Mouse (Mus musculus) liver, adult 2 months (tissue): ENCODE results near the gene Zfp819. TPM values are rescaled to one million over a fixed set of nuclear protein-coding genes. Genes with fewer than 3 reads are reported as not detected.

Experiments
- DNase-seq: peaks from one replicate; pipeline ENCODE4 v3.0.0-alpha.2; 2011; ENCODE audit warnings: low read depth, low spot score; ENCODE audit errors: extremely low read depth
- H3K27ac ChIP-seq: fragments of 200-500 bp; replicated peaks from 2 replicates; pipeline ENCODE4 v1.5.1; 2012; ENCODE audit warnings: low read depth, mild to moderate bottlenecking, control low read depth, inconsistent platforms, low read length; ENCODE audit not compliant: insufficient read depth
- H3K27me3 ChIP-seq: fragments of 200-500 bp; 2 replicates; pipeline ENCODE4 v1.6.1; 2012; ENCODE audit warnings: mild to moderate bottlenecking, moderate library complexity, low read length, inconsistent platforms; ENCODE audit not compliant: control insufficient read depth, insufficient read depth
- H3K36me3 ChIP-seq: fragments of 200-500 bp; 2 replicates; pipeline ENCODE4 v1.6.1; 2012; ENCODE audit warnings: low read length, inconsistent platforms; ENCODE audit not compliant: control insufficient read depth, insufficient read depth
- H3K4me1 ChIP-seq: fragments of 200-500 bp; 2 replicates; pipeline ENCODE4 v1.6.1; 2011; ENCODE audit warnings: low read length; ENCODE audit not compliant: control insufficient read depth, insufficient read depth
- H3K4me3 ChIP-seq: fragments of 200-500 bp; 2 replicates; pipeline ENCODE4 v1.5.1; 2011; ENCODE audit warnings: low read depth, mild to moderate bottlenecking, control low read depth, low read length, moderate library complexity; ENCODE audit not compliant: insufficient read depth
- H3K79me2 ChIP-seq: fragments of 200-500 bp; 2 replicates; pipeline ENCODE4 v1.6.1; 2012; ENCODE audit warnings: inconsistent platforms, mild to moderate bottlenecking, low read length, moderate library complexity; ENCODE audit not compliant: control insufficient read depth, insufficient read depth
- H3K9ac ChIP-seq: fragments of 200-500 bp; 2 replicates; pipeline ENCODE4 v1.6.1; 2012; ENCODE audit warnings: low read depth, mild to moderate bottlenecking, control low read depth, inconsistent platforms, low read length
- CTCF ChIP-seq: fragments of 200-500 bp; IDR thresholded peaks from 2 replicates; pipeline ENCODE4 v1.5.1; 2011; ENCODE audit warnings: low read depth, low read length, control low read depth
- POLR2A ChIP-seq: fragments of 200-500 bp; IDR thresholded peaks from 2 replicates; pipeline ENCODE4 v1.6.1; 2011; ENCODE audit warnings: low read length, control low read depth; ENCODE audit not compliant: insufficient read depth; ENCODE audit errors: extremely low read depth
- WGBS: fragments of 180-500 bp; shearing (Covaris S2); methylation state at CpG from one replicate; pipeline ENCODE4 v1.1.7; 2018; 5-methylcytosine and 5-hydroxymethylcytosine counted together
- polyA plus RNA-seq: library from polyadenylated mRNA; depleted of rRNA; stranded (reverse); fragments of >200 nt; gene quantifications from 2 replicates; pipeline ENCODE4 v1.2.3, GENCODE M21; 2012
- total RNA-seq: library from RNA; depleted of rRNA; stranded (reverse); fragments of >200 nt; gene quantifications from 2 replicates; pipeline ENCODE4 v1.2.3, GENCODE M21; 2014

Gene Zfp819
- total and polyA plus RNA-seq, 2 experiments: 0.09 TPM; not detected in 1

DNA sequence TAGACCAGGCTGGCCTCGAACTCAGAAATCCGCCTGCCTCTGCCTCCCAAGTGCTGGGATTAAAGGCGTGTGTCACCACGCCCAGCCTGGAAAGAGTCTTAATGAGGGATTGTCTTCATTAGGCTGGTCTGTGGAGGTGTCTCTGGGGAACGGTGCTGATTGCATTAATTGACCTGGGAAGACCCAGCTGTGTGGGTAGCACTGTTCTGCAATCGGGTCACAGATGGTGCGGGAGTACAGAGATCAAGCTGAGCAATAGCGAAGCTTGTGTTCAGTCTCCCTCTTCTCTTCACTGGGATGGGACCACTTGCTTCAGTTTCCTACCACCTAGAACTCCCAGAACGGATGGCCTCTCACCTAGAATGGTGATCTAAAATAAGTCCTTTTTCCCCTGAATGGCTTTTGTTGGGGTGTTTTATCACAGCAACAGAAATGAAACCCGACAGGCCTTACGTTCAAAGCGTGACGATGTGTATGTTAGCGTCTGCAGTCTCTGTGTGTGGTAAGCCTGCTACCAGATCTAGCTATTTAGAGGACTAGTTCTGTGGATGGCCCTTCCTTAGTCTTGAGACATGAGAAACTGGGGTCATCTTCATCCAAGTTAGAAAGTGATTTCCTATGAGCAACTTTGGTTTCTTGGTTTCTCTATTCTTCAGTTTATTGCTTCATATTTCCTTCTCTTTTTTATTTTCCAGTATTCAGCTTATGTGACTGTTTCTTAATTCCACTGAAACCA is 7.0 kb downstream of the Zfp819 start:
- WGBS: 93% methylated on average over 14 of the region's 14 CpGs
- H3K79me2 ChIP-seq: no peaks in the 10 kb centered on the region
- H3K36me3 ChIP-seq: no peaks in the 10 kb centered on the region
- no peaks in the 10 kb centered on the region for H3K4me1 ChIP-seq
- H3K4me3 ChIP-seq: no peak overlapping the region
- H3K9ac ChIP-seq: no peak overlapping the region
- no peak overlapping the region for H3K27ac ChIP-seq
- TF ChIP-seq CTCF (no peak), POLR2A (no peak)
- DNase-seq: peak; percentile 10
- H3K27me3 ChIP-seq: no peaks in the 10 kb centered on the region

DNA sequence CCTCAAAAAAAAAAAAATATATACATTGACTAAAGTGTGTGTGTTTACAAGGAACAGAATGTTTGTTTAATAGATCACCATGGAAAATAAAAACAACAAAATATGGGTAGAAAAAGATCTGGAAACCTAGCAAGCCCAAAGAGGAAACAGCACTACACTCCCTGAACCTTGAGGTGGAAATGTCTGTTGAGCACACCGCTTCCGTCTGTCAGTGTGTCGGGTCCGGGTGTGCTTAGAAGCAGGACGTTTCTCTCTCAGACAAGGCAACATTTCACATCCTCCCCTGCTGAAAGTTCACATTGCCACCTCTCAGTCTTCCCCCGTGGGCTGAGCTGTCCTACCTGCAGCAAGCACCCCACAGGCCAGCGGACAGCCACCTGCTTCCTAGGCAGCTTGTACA is 16.0 kb downstream of the Zfp819 start:
- H3K4me1 ChIP-seq: no peaks in the 10 kb centered on the region; the same call in 1 of the 2 replicates
- no peak for TF ChIP-seq CTCF
- TF ChIP-seq POLR2A: no peak
- no peaks in the 10 kb centered on the region for H3K27me3 ChIP-seq
- no peak overlapping the region for H3K9ac ChIP-seq
- H3K27ac ChIP-seq: no peak overlapping the region
- 79% methylated on average over 7 of the region's 7 CpGs for WGBS
- no peak overlapping the region for H3K4me3 ChIP-seq
- H3K36me3 ChIP-seq: no peaks in the 10 kb centered on the region
- no peak for DNase-seq
- H3K79me2 ChIP-seq: no peaks in the 10 kb centered on the region

DNA sequence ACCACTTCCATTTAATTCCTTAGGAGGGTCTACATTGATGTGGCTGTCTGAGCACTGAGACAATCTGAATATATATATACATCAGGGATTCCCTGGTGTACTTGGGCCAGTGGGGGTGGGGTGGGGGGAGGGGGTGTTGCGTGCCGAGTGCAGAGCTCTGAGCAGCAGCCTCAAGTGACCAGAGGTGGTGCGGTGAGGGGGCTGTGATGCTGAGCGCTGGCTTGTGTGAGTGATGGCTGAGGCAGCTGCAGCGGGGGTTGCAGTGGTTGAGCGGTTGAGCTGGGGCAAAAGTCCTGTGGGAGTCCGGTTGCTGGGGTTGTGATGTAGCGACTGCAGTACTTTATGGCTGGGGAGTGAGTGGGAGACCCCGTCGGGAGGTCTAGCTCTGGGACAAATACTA is 16.9 kb downstream of the Zfp819 start:
- TF ChIP-seq CTCF (no peak), POLR2A (no peak)
- Histone ChIP-seq H3K36me3 (no peaks in the 10 kb centered on the region), H3K4me1 (no peaks in the 10 kb centered on the region; the same call in 1 of the 2 replicates), H3K79me2 (no peaks in the 10 kb centered on the region), H3K27ac (no peak overlapping the region), H3K9ac (no peak overlapping the region), H3K4me3 (no peak overlapping the region), H3K27me3 (no peaks in the 10 kb centered on the region)
- WGBS: 27% methylated on average over 10 of the region's 10 CpGs
- DNase-seq: no peak

DNA sequence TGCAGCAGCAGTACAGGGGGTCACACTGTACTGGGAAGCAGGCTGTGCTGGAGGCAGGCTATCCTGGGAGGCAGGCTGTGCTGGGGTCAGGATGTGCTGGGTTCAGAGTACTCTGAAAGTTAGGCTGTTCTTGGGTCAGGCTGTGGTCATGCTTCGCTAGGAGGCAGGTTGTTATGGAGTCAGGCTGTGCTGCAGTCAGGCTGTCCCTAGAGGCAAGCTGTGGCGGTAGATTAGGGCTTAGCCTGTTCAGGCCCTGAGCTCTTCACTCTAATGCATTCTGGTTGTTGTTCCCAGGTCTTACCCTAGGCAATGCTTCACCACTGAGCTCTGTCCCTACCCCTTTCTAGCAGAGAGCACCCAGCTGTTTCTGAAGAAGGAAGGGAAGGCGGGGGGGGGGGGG is 18.1 kb downstream of the Zfp819 start:
- no peak for DNase-seq
- Histone ChIP-seq H3K79me2 (no peaks in the 10 kb centered on the region), H3K4me1 (no peaks in the 10 kb centered on the region; the same call in 1 of the 2 replicates), H3K4me3 (no peak overlapping the region), H3K27me3 (no peaks in the 10 kb centered on the region), H3K36me3 (no peaks in the 10 kb centered on the region), H3K9ac (no peak overlapping the region), H3K27ac (no peak overlapping the region)
- TF ChIP-seq CTCF (no peak), POLR2A (no peak)
- 90% methylated on average over 3 of the region's 3 CpGs for WGBS

DNA sequence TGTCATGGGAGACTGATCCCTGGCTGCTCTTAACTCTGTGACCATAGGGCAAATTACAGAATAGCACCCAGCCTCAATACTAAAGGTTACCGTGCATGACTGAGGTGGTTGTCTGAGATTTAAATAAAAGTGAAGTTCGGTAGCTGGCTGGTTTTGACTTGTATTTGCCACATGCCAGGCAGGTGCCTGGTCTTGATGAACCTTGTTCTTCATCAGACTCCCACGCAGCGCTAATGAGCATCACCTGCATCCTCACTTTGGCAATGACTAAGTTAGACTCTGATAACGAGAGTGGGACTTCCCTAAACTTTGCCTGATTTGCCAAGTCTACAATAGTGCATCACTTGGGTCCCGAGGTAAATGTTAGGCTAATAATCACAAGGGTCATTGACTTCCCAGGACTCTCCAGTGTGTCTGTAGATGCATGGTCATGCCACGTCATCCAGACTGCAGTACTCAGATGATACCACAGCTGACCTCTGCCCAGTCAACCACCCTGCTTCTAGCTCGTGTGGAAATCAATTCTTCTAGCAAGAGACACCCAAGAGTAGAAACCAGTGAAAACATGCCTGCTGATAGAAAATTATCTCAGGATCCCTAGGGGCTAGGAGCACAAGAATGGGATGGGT is 18.9 kb downstream of the Zfp819 start:
- no peaks in the 10 kb centered on the region; the same call in 1 of the 2 replicates for H3K4me1 ChIP-seq
- no peaks in the 10 kb centered on the region for H3K79me2 ChIP-seq
- WGBS: 73% methylated on average over 8 of the region's 8 CpGs
- H3K4me3 ChIP-seq: no peak overlapping the region
- no peak overlapping the region for H3K27ac ChIP-seq
- no peaks in the 10 kb centered on the region for H3K27me3 ChIP-seq
- H3K36me3 ChIP-seq: no peaks in the 10 kb centered on the region
- no peak overlapping the region for H3K9ac ChIP-seq
- no peak for DNase-seq
- TF ChIP-seq CTCF: no peak
- TF ChIP-seq POLR2A: no peak

DNA sequence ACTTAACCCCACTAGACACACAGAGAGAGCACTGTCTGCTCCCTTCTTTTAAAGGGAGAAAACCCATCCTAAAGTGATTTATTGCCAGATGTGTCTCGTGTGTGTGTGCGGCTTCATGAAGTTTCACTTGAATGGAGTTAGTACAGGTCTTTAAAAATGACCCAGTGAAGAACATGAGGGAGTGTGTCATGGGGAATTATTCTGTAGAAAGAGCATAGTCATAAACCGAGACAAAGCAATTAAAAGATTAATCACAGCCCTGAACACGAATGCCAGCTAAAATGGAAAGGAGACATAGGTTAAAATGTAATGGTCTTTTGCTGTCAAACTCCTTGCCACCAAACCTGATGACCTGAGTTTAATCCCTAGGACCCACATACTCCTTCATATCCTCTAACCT is 27.0 kb downstream of the Zfp819 start:
- TF ChIP-seq POLR2A (no peak), CTCF (no peak)
- no peak for DNase-seq
- Histone ChIP-seq H3K4me3 (no peak overlapping the region), H3K27me3 (no peaks in the 10 kb centered on the region; the same call in 1 of the 2 replicates), H3K79me2 (no peaks in the 10 kb centered on the region), H3K4me1 (no peaks in the 10 kb centered on the region), H3K27ac (no peak overlapping the region), H3K36me3 (no peaks in the 10 kb centered on the region), H3K9ac (no peak overlapping the region)
- 77% methylated on average over 4 of the region's 4 CpGs for WGBS
